Mouse (Mus musculus) myocyte (in vitro differentiated cells): ENCODE data around the gene Hfm1. TPM values are rescaled to one million over a fixed set of nuclear protein-coding genes. Genes with fewer than 3 reads are reported as not detected.

ENCODE experiments used
- H3K27me3 ChIP-seq: one replicate; pipeline ENCODE4 v1.6.1; 2011; ENCODE audit not compliant: control insufficient read depth, insufficient read depth, insufficient read length
- H3K36me3 ChIP-seq: one replicate; pipeline ENCODE4 v1.6.1; 2011; ENCODE audit not compliant: control insufficient read depth, insufficient read depth
- H3K4me2 ChIP-seq: one replicate; pipeline ENCODE4 v1.6.1; 2011; ENCODE audit warnings: low read depth, control low read depth
- H3K4me3 ChIP-seq: one replicate; pipeline ENCODE4 v1.5.1; 2011; ENCODE audit warnings: mild to moderate bottlenecking, control low read depth, moderate library complexity
- H3K79me2 ChIP-seq: one replicate; pipeline ENCODE4 v1.6.1; 2011; ENCODE audit not compliant: control insufficient read depth, insufficient read depth
- H3ac ChIP-seq: one replicate; pipeline ENCODE4 v1.6.1; 2011; ENCODE audit not compliant: control insufficient read depth, insufficient read length
- CEBPB ChIP-seq: IDR thresholded peaks from 2 replicates; pipeline ENCODE4 v1.6.1; 2011; ENCODE audit warnings: mild to moderate bottlenecking, moderate library complexity; ENCODE audit not compliant: poor library complexity, insufficient read depth, severe bottlenecking
- E2F4 ChIP-seq: IDR thresholded peaks from one replicate; pipeline ENCODE4 v1.6.1; 2011; ENCODE audit warnings: mild to moderate bottlenecking, control low read depth, moderate library complexity; ENCODE audit not compliant: insufficient read depth
- MAX ChIP-seq: IDR thresholded peaks from one replicate; pipeline ENCODE4 v1.6.1; 2011; ENCODE audit warnings: low read depth, mild to moderate bottlenecking, control low read depth
- MYOD1 ChIP-seq, 3 experiments: IDR thresholded peaks; one replicate each; pipeline ENCODE4 v1.6.1; 2011; ENCODE audit warnings: control low read depth in 2 of 3, low read depth in 2 of 3, mild to moderate bottlenecking in 2 of 3, moderate library complexity in 1 of 3; ENCODE audit not compliant: insufficient read length in 2 of 3, control insufficient read depth in 1 of 3
- MYOG ChIP-seq, 3 experiments: IDR thresholded peaks; one replicate each; pipeline ENCODE4 v1.6.1; 2011; ENCODE audit warnings: control low read depth in 2 of 3, low read depth in 2 of 3, mild to moderate bottlenecking in 2 of 3; ENCODE audit not compliant: insufficient read length in 2 of 3, control insufficient read depth in 1 of 3, insufficient read depth in 1 of 3
- POLR2A ChIP-seq: IDR thresholded peaks from one replicate; pipeline ENCODE4 v1.6.1; 2011; ENCODE audit warnings: low read depth, mild to moderate bottlenecking, control low read depth, moderate library complexity; ENCODE audit not compliant: insufficient read length
- POLR2AphosphoS2 ChIP-seq: IDR thresholded peaks from one replicate; pipeline ENCODE4 v1.6.1; 2011; ENCODE audit warnings: low read depth, control low read depth; ENCODE audit not compliant: insufficient read length
- REST ChIP-seq: IDR thresholded peaks from one replicate; pipeline ENCODE4 v1.6.1; 2011; ENCODE audit warnings: mild to moderate bottlenecking, control low read depth, moderate library complexity; ENCODE audit not compliant: insufficient read depth, insufficient read length
- SRF ChIP-seq: IDR thresholded peaks from one replicate; pipeline ENCODE4 v1.6.1; 2011; ENCODE audit warnings: low read depth; ENCODE audit not compliant: control insufficient read depth, insufficient read length
- TCF12 ChIP-seq: IDR thresholded peaks from one replicate; pipeline ENCODE4 v1.6.1; 2011; ENCODE audit warnings: mild to moderate bottlenecking, control low read depth; ENCODE audit not compliant: poor library complexity, insufficient read depth, severe bottlenecking
- TCF3 ChIP-seq: IDR thresholded peaks from one replicate; pipeline ENCODE4 v1.6.1; 2011; ENCODE audit warnings: low read depth, control low read depth; ENCODE audit not compliant: insufficient read length
- USF1 ChIP-seq: IDR thresholded peaks from one replicate; pipeline ENCODE4 v1.6.1; 2011; ENCODE audit warnings: low read depth, mild to moderate bottlenecking, control low read depth, moderate library complexity
- polyA plus RNA-seq: library from polyadenylated mRNA; unstranded; fragments of >200 nt; fragmentation: generic; extraction: Trizol; gene quantifications from one replicate; pipeline ENCODE4 v1.2.1, GENCODE M21; 2012; ENCODE audit warnings: missing spikeins

The Hfm1 gene
- polyA plus RNA-seq, 1 experiment, result not detected

DNA sequence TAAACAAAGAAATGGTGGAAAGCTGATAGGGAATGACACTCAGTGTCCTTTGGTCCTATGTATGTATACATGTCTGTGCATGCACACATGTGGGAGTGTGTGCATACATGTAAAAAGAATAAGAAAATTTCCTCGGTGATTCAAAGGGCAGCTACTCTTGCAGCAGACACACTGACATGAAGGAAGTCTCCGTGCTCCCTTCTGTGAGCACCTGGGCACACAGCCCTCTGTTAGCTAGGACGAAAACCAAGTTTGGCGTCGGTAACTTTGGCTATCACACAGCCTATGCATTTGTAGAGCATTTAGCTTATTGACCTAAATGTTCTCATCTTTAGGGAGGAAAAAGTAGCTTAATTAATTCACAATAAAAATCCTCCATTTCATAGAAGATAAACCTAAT lies 101.4 kb downstream of the Hfm1 start:
- H3K36me3 ChIP-seq, result no peaks in the 10 kb centered on the region
- peaks cover 5% of the 10 kb centered on the region for H3K27me3 ChIP-seq
- no peak for TF ChIP-seq USF1
- TF ChIP-seq POLR2AphosphoS2, result no peak
- TF ChIP-seq MYOD1 (IDR thresholded peaks at IDR 0.05; ENCODE audit: control insufficient read depth in 1 of 3, insufficient read length in 2 of 3, low read depth in 2 of 3), result no peak
- TF ChIP-seq CEBPB, result no peak
- TF ChIP-seq MYOG (IDR thresholded peaks at IDR 0.05; ENCODE audit: control insufficient read depth in 1 of 3, insufficient read depth in 1 of 3, insufficient read length in 2 of 3, low read depth in 2 of 3), result no peak
- no peak for TF ChIP-seq REST
- no peak for TF ChIP-seq E2F4
- TF ChIP-seq MAX, result no peak
- no peak for TF ChIP-seq SRF
- no peak for TF ChIP-seq TCF12
- no peak for TF ChIP-seq POLR2A
- no peak for TF ChIP-seq TCF3
- no peak overlapping the region for H3K4me2 ChIP-seq
- no peaks in the 10 kb centered on the region for H3K79me2 ChIP-seq
- no peak overlapping the region for H3K4me3 ChIP-seq
- H3ac ChIP-seq, result no peak overlapping the region

DNA sequence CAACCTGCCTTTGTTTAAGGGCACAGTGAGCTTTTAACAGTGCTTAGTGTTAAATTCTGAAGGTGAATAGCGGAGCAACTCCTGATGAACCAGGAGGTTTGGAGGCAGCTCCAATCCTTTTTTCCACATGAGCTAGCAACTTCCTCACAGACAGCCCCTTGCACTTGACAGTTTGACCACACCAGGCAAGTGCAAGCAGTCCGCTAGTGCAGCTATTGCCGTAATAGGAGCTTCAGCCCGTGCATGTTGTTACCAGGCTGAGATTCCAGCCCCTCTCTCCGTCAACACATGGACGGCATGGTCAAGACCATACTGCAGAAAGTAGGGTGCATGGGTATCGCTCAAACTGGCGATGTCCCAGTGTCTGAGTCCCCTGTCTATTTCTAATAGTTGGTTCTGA lies 106.5 kb downstream of the Hfm1 start:
- H3K4me3 ChIP-seq, result no peak overlapping the region
- H3K27me3 ChIP-seq, result no peaks in the 10 kb centered on the region
- no peaks in the 10 kb centered on the region for H3K79me2 ChIP-seq
- no peaks in the 10 kb centered on the region for H3K36me3 ChIP-seq
- H3ac ChIP-seq, result no peak overlapping the region
- H3K4me2 ChIP-seq, result no peak overlapping the region
- TF ChIP-seq TCF3 (no peak), MAX (no peak), E2F4 (no peak), SRF (no peak), TCF12 (no peak), MYOD1 (IDR thresholded peaks at IDR 0.05; ENCODE audit: control insufficient read depth in 1 of 3, insufficient read length in 2 of 3, low read depth in 2 of 3) (no peak), CEBPB (no peak)

DNA sequence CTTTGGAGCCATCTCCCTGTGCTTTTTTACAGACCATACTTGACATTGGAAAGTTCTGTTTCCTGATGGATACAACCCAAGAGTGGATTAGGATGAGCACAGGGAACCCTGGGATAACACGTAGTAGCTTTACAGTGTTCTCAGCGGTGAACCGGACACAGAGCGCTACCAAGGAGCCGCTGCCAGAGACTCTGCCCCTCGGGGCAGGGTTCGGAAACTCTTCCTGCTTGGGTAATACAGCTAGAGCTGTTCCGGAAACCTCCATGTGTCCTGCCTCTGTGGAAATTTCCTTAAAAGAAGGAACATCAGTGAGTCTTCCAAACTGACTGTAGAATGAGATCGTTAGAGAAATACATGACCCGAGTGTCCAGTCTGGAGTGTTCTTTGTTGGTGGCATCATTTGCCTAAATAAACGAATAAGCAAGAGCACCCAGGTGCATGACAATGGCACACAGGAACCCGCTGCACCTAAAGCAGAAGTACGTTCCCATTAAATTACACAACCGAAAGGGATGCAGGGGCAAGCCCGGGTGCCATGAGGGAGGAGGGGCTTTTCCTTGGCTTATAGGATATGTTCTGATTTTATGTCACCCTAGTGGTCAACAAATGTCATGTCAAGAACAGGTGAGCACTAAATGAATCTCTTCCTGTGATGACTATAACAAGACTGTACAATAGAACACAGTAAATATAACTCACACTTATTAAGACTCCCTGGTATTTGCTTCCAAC lies 110.0 kb downstream of the Hfm1 start:
- TF ChIP-seq POLR2AphosphoS2 (no peak), SRF (no peak), USF1 (no peak), POLR2A (no peak), MYOG (IDR thresholded peaks at IDR 0.05; ENCODE audit: control insufficient read depth in 1 of 3, insufficient read depth in 1 of 3, insufficient read length in 2 of 3, low read depth in 2 of 3) (no peak), TCF3 (no peak), E2F4 (no peak), MAX (no peak), REST (no peak), MYOD1 (IDR thresholded peaks at IDR 0.05; ENCODE audit: control insufficient read depth in 1 of 3, insufficient read length in 2 of 3, low read depth in 2 of 3) (no peak), TCF12 (no peak), CEBPB (no peak)

DNA sequence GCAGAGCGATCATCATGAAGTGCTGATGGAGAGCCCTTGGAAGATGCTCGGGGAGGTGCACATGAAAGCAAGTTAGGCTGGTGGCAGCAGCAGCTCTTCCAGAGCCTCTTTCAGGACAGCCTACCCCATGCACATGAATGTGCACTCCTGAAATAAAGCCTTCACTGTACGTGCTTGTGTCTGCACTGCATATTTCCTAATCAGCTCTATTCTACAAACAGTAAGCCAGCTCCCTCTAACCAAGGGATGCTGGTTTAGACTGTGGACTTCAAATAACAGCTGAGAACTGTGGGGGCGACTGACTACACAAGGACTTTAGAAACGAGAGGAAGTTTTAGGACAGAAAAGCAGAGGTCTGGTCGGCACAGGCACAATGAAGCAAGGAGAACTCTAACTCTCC lies 111.5 kb downstream of the Hfm1 start:
- Histone ChIP-seq H3K27me3 (no peaks in the 10 kb centered on the region), H3K79me2 (no peaks in the 10 kb centered on the region), H3K36me3 (no peaks in the 10 kb centered on the region), H3K4me2 (no peak overlapping the region), H3K4me3 (no peak overlapping the region), H3ac (no peak overlapping the region)
- TF ChIP-seq POLR2A, result no peak

More for the DNA sequence above, 110.0 kb downstream of the Hfm1 start:
- no peaks in the 10 kb centered on the region for H3K79me2 ChIP-seq
- no peak overlapping the region for H3ac ChIP-seq
- no peaks in the 10 kb centered on the region for H3K36me3 ChIP-seq
- no peaks in the 10 kb centered on the region for H3K27me3 ChIP-seq
- no peak overlapping the region for H3K4me2 ChIP-seq
- H3K4me3 ChIP-seq, result no peak overlapping the region

DNA sequence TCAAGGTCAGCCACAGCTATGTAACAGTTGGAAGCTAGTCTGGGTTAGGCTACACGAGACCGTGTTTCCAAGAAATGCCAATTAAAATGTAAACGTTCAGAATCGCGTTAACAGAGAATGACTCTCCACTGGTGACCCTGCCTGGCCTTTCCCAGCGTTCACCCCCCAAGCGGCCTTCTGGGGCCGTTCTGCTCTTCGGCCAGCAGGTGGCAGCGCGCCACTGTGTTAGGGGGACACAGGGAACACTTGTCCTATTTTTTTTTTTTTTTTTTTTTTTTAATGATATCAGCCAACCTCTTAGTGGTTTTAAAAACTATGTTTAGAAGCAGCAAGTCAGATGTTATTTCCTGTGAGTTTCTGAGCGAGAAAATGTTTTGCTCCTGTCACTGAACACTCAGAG lies 123.0 kb downstream of the Hfm1 start:
- H3K4me3 ChIP-seq, result no peak overlapping the region
- no peaks in the 10 kb centered on the region for H3K27me3 ChIP-seq
- no peaks in the 10 kb centered on the region for H3K79me2 ChIP-seq
- H3K4me2 ChIP-seq, result no peak overlapping the region
- no peak for TF ChIP-seq POLR2A
- TF ChIP-seq MYOD1 (IDR thresholded peaks at IDR 0.05; ENCODE audit: control insufficient read depth in 1 of 3, insufficient read length in 2 of 3, low read depth in 2 of 3), result no peak
- TF ChIP-seq MYOG (IDR thresholded peaks at IDR 0.05; ENCODE audit: control insufficient read depth in 1 of 3, insufficient read depth in 1 of 3, insufficient read length in 2 of 3, low read depth in 2 of 3), result no peak
- no peak for TF ChIP-seq CEBPB
- no peak for TF ChIP-seq TCF12
- no peak for TF ChIP-seq E2F4
- no peak for TF ChIP-seq USF1
- no peak for TF ChIP-seq SRF
- no peak for TF ChIP-seq MAX
- TF ChIP-seq REST, result no peak
- TF ChIP-seq POLR2AphosphoS2, result no peak
- TF ChIP-seq TCF3, result no peak
- no peak overlapping the region for H3ac ChIP-seq
- H3K36me3 ChIP-seq, result no peaks in the 10 kb centered on the region
